Mouse (Mus musculus) liver, postnatal 0 days (tissue): Measurements from ENCODE around the gene Bahd1. TPM values are rescaled to one million over a fixed set of nuclear protein-coding genes. Genes with fewer than 3 reads are reported as not detected.

ENCODE experiments used
- ATAC-seq: fragments of 200-750 bp; cut with Nextera tagmentation; 2 replicates; pipeline ENCODE4 v1.8.0; 2017; ENCODE audit warnings: mild to moderate bottlenecking, moderate library complexity
- DNase-seq: peaks from one replicate; pipeline ENCODE4 v3.0.0-alpha.2; 2016
- H3K27ac ChIP-seq: fragments of 300-500 bp; sonication (generic); 2 replicates; pipeline ENCODE4 v1.5.1; 2014; ENCODE audit warnings: antibody characterized with exemption, moderate library complexity, mild to moderate bottlenecking, low read depth
- H3K27me3 ChIP-seq: fragments of 300-500 bp; sonication (generic); 2 replicates; pipeline ENCODE4 v1.6.1; 2014; ENCODE audit warnings: low read length, control low read depth, mixed read lengths; ENCODE audit not compliant: insufficient read depth
- H3K36me3 ChIP-seq: fragments of 300-500 bp; sonication (generic); replicated peaks from 2 replicates; pipeline ENCODE4 v1.6.1; 2014; ENCODE audit warnings: mild to moderate bottlenecking, control low read depth, low read length, moderate library complexity, mixed read lengths; ENCODE audit not compliant: insufficient read depth
- H3K4me1 ChIP-seq: fragments of 300-500 bp; sonication (generic); 2 replicates; pipeline ENCODE4 v1.6.1; 2014; ENCODE audit warnings: antibody characterized with exemption, mild to moderate bottlenecking, control low read depth; ENCODE audit not compliant: insufficient read depth
- H3K4me2 ChIP-seq: fragments of 300-500 bp; sonication (generic); 2 replicates; pipeline ENCODE4 v1.6.1; 2014; ENCODE audit warnings: low read depth, mild to moderate bottlenecking, low read length, moderate library complexity, mixed read lengths
- H3K4me3 ChIP-seq: fragments of 300-500 bp; sonication (generic); 2 replicates; pipeline ENCODE4 v1.5.1; 2014; ENCODE audit warnings: low read depth, low read length
- H3K9ac ChIP-seq: fragments of 300-500 bp; sonication (generic); replicated peaks from 2 replicates; pipeline ENCODE4 v1.6.1; 2014; ENCODE audit warnings: mild to moderate bottlenecking, moderate library complexity
- H3K9me3 ChIP-seq: fragments of 300-500 bp; sonication (generic); 2 replicates; pipeline ENCODE4 v1.6.1; 2016; ENCODE audit warnings: mild to moderate bottlenecking, control low read depth, low read length, mixed read lengths
- CTCF ChIP-seq: sonication (generic); IDR thresholded peaks from 2 replicates; pipeline ENCODE4 v1.5.1; 2016; ENCODE audit warnings: antibody characterized with exemption, low read depth
- EP300 ChIP-seq: IDR thresholded peaks from 2 replicates; pipeline ENCODE4 v1.6.1; 2016; ENCODE audit warnings: antibody characterized with exemption, low read depth, mild to moderate bottlenecking
- WGBS: fragments of 180-500 bp; shearing (Covaris S2); extraction: QIAGEN DNeasy Blood & Tissue Kit; methylation state at CpG from one replicate; pipeline ENCODE4 v1.1.7; 2014; ENCODE audit not compliant: insufficient replicate concordance; 5-methylcytosine and 5-hydroxymethylcytosine counted together
- polyA plus RNA-seq: library from polyadenylated mRNA; unstranded; fragments of >200 nt; fragmentation: Nextera tagmentation; extraction: Ambion mirVana; gene quantifications from 2 replicates; pipeline ENCODE4 v1.2.1, GENCODE M21; 2015

Gene Bahd1
- polyA plus RNA-seq, 1 experiment from 2014 or later: 2.5 TPM

DNA sequence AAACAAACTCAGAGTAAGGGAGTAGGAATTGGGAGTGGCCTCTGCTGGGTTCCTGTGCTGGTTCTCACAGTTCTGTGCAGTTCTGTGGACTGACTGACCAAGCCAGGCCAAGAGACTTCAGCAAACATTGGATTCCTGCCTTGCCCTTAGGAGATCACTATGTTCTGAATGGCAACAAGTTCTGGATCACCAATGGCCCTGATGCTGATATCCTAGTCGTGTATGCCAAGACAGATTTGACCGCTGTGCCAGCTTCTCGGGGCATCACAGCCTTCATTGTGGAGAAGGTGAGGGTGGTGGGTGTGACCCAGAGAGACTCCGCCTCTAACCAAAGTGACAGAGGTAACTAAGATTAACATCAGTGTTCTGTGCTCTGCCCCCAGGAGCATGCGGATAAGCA is 27.2 kb upstream of the Bahd1 start:
- Histone ChIP-seq H3K4me2 (no peak overlapping the region), H3K9me3 (no peaks in the 10 kb centered on the region), H3K9ac (no peak overlapping the region), H3K27me3 (no peaks in the 10 kb centered on the region), H3K4me3 (no peak overlapping the region), H3K4me1 (no peaks in the 10 kb centered on the region), H3K36me3 (peaks cover 41% of the 10 kb centered on the region), H3K27ac (no peak overlapping the region)
- WGBS: 88% methylated on average over 5 of the region's 5 CpGs
- no peak for ATAC-seq
- DNase-seq: no peak
- no peak for TF ChIP-seq EP300
- no peak for TF ChIP-seq CTCF

DNA sequence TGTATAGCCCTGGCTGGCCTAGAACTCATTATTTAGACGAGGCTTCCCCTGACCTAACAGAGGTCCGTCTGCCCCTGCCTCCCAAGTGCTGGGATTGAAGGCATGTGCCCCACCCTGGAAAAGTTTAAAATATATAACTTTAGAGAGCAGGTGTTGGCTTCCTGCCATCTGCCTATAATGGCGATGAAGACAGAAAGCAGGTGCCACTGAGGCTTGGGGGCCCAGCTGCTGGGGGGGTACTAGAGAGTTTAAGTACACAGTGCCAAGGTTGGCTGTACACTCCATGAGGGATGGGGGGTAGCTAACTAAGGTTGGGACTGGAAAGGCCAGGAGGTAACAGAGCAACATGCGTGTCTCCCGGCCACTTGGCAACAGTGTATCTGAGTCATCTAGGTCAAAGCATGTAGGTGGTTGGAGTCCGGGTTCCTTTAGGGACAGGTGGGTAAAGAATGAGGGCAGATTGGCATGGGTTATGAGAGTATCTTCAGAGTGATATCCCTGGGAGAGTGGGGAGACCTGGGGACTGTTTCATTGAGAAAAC is 26.2 kb upstream of the Bahd1 start:
- no peak overlapping the region for H3K9ac ChIP-seq
- no peaks in the 10 kb centered on the region for H3K4me1 ChIP-seq
- 88% methylated on average over 6 of the region's 6 CpGs for WGBS
- no peak for DNase-seq
- no peaks in the 10 kb centered on the region for H3K27me3 ChIP-seq
- H3K27ac ChIP-seq: no peak overlapping the region
- no peak for ATAC-seq
- no peak overlapping the region for H3K4me3 ChIP-seq
- TF ChIP-seq EP300 (no peak), CTCF (no peak)
- H3K4me2 ChIP-seq: no peak overlapping the region
- peaks cover 41% of the 10 kb centered on the region for H3K36me3 ChIP-seq
- no peaks in the 10 kb centered on the region for H3K9me3 ChIP-seq

DNA sequence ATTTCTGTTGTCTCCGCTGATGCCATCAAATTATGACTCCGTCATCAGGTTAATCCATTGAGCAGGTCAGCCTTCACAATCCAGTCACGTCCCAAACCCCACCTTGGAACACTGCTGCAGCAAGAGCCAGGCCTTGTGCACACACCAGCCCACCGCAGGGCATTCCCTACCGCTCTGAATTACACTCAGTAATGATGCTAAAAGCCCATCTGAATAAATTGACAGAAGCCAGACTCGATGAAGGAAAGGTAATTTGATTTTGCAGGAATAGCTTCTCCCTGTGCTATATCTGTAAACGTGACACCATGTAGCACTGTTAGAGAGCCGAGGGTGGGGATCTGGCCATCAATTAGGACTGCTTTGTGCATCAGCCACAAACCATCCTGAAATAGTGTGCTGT is 24.9 kb upstream of the Bahd1 start:
- TF ChIP-seq CTCF: no peak
- no peak for TF ChIP-seq EP300
- WGBS: 85% methylated on average over 8 of the region's 8 CpGs
- Histone ChIP-seq H3K4me1 (no peaks in the 10 kb centered on the region), H3K27me3 (no peaks in the 10 kb centered on the region), H3K27ac (no peak overlapping the region), H3K4me2 (no peak overlapping the region), H3K9me3 (no peaks in the 10 kb centered on the region), H3K36me3 (peaks cover 41% of the 10 kb centered on the region), H3K9ac (no peak overlapping the region), H3K4me3 (no peak overlapping the region)
- no peak for ATAC-seq
- no peak for DNase-seq

- Histone ChIP-seq H3K27ac (no peak overlapping the region), H3K4me3 (no peak overlapping the region), H3K4me2 (no peak overlapping the region), H3K4me1 (no peaks in the 10 kb centered on the region), H3K9ac (no peak overlapping the region), H3K36me3 (peaks cover 41% of the 10 kb centered on the region), H3K9me3 (no peaks in the 10 kb centered on the region), H3K27me3 (no peaks in the 10 kb centered on the region)
- ATAC-seq: no peak
- TF ChIP-seq CTCF: no peak
- TF ChIP-seq EP300: no peak
- WGBS: 80% methylated on average over 9 of the region's 9 CpGs
- no peak for DNase-seq
These were observed 23.7 kb upstream of the Bahd1 start for GRCm38 (mm10) chr2:118876453-118876852.

DNA sequence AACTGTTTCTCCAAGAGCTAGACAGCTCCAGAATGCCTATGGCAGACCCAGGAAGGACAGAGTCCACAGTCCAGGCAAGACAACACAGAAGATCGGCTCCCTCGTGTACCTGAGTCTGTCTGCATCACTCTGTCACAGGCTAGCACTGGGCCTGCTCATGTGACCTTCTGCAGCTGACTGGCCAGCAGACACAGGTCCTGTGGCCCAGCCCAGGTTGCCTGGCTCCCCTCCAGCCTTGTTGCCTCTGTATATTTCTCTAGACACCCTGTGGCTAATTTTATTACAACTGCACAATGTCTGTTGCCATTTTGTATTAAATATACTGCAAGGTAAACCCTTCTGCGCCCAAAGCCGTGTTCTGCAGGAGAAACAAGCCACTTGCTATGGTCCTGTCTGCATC is 19.2 kb upstream of the Bahd1 start:
- Histone ChIP-seq H3K27ac (no peak overlapping the region), H3K4me2 (no peak overlapping the region), H3K36me3 (peaks cover 24% of the 10 kb centered on the region), H3K9me3 (no peaks in the 10 kb centered on the region), H3K4me3 (no peak overlapping the region), H3K9ac (no peak overlapping the region), H3K4me1 (peaks cover 12% of the 10 kb centered on the region), H3K27me3 (peaks cover 2% of the 10 kb centered on the region; the same call in 1 of the 2 replicates)
- WGBS: 75% methylated on average over 4 of the region's 4 CpGs
- ATAC-seq: no peak
- TF ChIP-seq CTCF (no peak), EP300 (no peak)
- no peak for DNase-seq

GRCm38 (mm10) chr2:118881956-118882355 is 18.2 kb upstream of the Bahd1 start:
- WGBS: 67% methylated on average over 5 of the region's 5 CpGs
- Histone ChIP-seq H3K27me3 (peaks cover 2% of the 10 kb centered on the region; the same call in 1 of the 2 replicates), H3K4me3 (no peak overlapping the region), H3K4me2 (no peak overlapping the region), H3K9ac (no peak overlapping the region), H3K9me3 (no peaks in the 10 kb centered on the region), H3K36me3 (peaks cover 16% of the 10 kb centered on the region), H3K4me1 (peaks cover 14% of the 10 kb centered on the region), H3K27ac (no peak overlapping the region)
- DNase-seq (no peak), ATAC-seq (no peak)
- no peak for TF ChIP-seq EP300
- TF ChIP-seq CTCF: no peak
